Mouse (Mus musculus) mesoderm, embryonic 11.5 days (tissue): ENCODE measurements around the gene H2-M3.
"Not testable (repeated sequence)": the region's sequence is repeated elsewhere in the genome, so short reads cannot be mapped to it uniquely, and the experiment has no call there.

ENCODE experiments used
- DNase-seq: peaks from one replicate; pipeline ENCODE4 v3.0.0-alpha.2; 2012; ENCODE audit warnings: low read depth, low spot score

H2-M3 gene

GRCm38 (mm10) chr17:37270058-37270701, at the start of gene H2-M3:
Gene H2-M3, plus strand, starts transcription at chr17:37270220.
- peak; percentile 88 for DNase-seq

- DNase-seq, result no peak
These were observed 48.1 kb upstream of the H2-M3 start for GRCm38 (mm10) chr17:37221879-37222278.

GRCm38 (mm10) chr17:37237230-37237629, 32.8 kb upstream of the H2-M3 start, which contains the start of gene Olfr97:
Gene Olfr97, minus strand, starts transcription at chr17:37237330.
- not testable (repeated sequence) for DNase-seq

GRCm38 (mm10) chr17:37242198-37242597, 27.8 kb upstream of the H2-M3 start:
- DNase-seq, result no peak

GRCm38 (mm10) chr17:37246715-37247114, 23.3 kb upstream of the H2-M3 start:
- peak; percentile 28 for DNase-seq

- no peak for DNase-seq
These were observed 20.6 kb upstream of the H2-M3 start for GRCm38 (mm10) chr17:37249460-37249859.

GRCm38 (mm10) chr17:37250544-37250943, 19.5 kb upstream of the H2-M3 start:
- DNase-seq, result no peak

GRCm38 (mm10) chr17:37263626-37264025, 6.4 kb upstream of the H2-M3 start, which contains the start of gene Olfr98:
Gene Olfr98, minus strand, starts transcription at chr17:37263749.
- DNase-seq, result no peak

- no peak for DNase-seq
These were observed 677 bp downstream of the H2-M3 start for GRCm38 (mm10) chr17:37270702-37271092.

- DNase-seq, result no peak
These were observed 5.7 kb downstream of the H2-M3 start for GRCm38 (mm10) chr17:37275626-37276248.

- DNase-seq, result no peak
These were observed 6.6 kb downstream of the H2-M3 start for GRCm38 (mm10) chr17:37276573-37276972.

GRCm38 (mm10) chr17:37280331-37280730, 10.3 kb downstream of the H2-M3 start:
- no peak for DNase-seq

GRCm38 (mm10) chr17:37283360-37283759, 13.3 kb downstream of the H2-M3 start, which contains the start of gene Olfr99:
Gene Olfr99, minus strand, starts transcription at chr17:37283460.
- no peak for DNase-seq

- DNase-seq, result no peak
These were observed 34.2 kb downstream of the H2-M3 start, which contains the start of gene Olfr101 for GRCm38 (mm10) chr17:37304213-37304612. Gene Olfr101, minus strand, starts transcription at chr17:37304313.

- DNase-seq, result peak; percentile 12
These were observed 38.5 kb downstream of the H2-M3 start for GRCm38 (mm10) chr17:37308483-37308882.

- DNase-seq, result no peak
These were observed 40.2 kb downstream of the H2-M3 start for GRCm38 (mm10) chr17:37310146-37310699.

GRCm38 (mm10) chr17:37316954-37317353, 46.9 kb downstream of the H2-M3 start, which contains the start of gene Olfr102:
Gene Olfr102, minus strand, starts transcription at chr17:37317054.
- DNase-seq, result no peak
